Mouse (Mus musculus) embryonic facial prominence, embryonic 11.5 days (tissue): Measurements from ENCODE around the gene Snx14. TPM values are rescaled to one million over a fixed set of nuclear protein-coding genes. Genes with fewer than 3 reads are reported as not detected.
A peak's percentile ranks its signal among the peaks of the same experiment; 100 is the strongest.

ENCODE experiments used
- ATAC-seq: fragments of 200-750 bp; cut with Nextera tagmentation; replicated peaks from 2 replicates; pipeline ENCODE4 v1.8.0; 2017; ENCODE audit warnings: low read depth; ENCODE audit not compliant: insufficient number of reproducible peaks, low FRiP score, low TSS enrichment
- DNase-seq: peaks from one replicate; pipeline ENCODE4 v3.0.0-alpha.2; 2015; ENCODE audit warnings: low spot score
- H3K27ac ChIP-seq: fragments of 300-500 bp; sonication (generic); replicated peaks from 2 replicates; pipeline ENCODE4 v1.5.1; 2014; ENCODE audit warnings: mild to moderate bottlenecking, low read depth, low read length, control low read depth
- H3K27me3 ChIP-seq: fragments of 300-500 bp; sonication (generic); 2 replicates; pipeline ENCODE4 v1.6.1; 2014; ENCODE audit warnings: mild to moderate bottlenecking, low read length, moderate library complexity, mixed read lengths; ENCODE audit not compliant: control insufficient read depth, insufficient read depth
- H3K36me3 ChIP-seq: fragments of 300-500 bp; sonication (generic); replicated peaks from 2 replicates; pipeline ENCODE4 v1.6.1; 2014; ENCODE audit warnings: low read depth, mild to moderate bottlenecking, low read length, moderate library complexity, mixed read lengths; ENCODE audit not compliant: control insufficient read depth, insufficient read depth
- H3K4me1 ChIP-seq: fragments of 300-500 bp; sonication (generic); 2 replicates; pipeline ENCODE4 v1.6.1; 2014; ENCODE audit warnings: low read length, mixed read lengths; ENCODE audit not compliant: control insufficient read depth, insufficient read depth
- H3K4me2 ChIP-seq: fragments of 300-500 bp; sonication (generic); 2 replicates; pipeline ENCODE4 v1.6.1; 2014; ENCODE audit warnings: low read depth, mild to moderate bottlenecking, control low read depth, low read length, moderate library complexity
- H3K4me3 ChIP-seq: fragments of 300-500 bp; sonication (generic); 2 replicates; pipeline ENCODE4 v1.5.1; 2014; ENCODE audit warnings: low read depth, low read length, control low read depth
- H3K9ac ChIP-seq: fragments of 300-500 bp; sonication (generic); replicated peaks from 2 replicates; pipeline ENCODE4 v1.6.1; 2014; ENCODE audit warnings: mild to moderate bottlenecking, control low read depth, low read length
- H3K9me3 ChIP-seq: fragments of 300-500 bp; sonication (generic); replicated peaks from 2 replicates; pipeline ENCODE4 v1.6.1; 2016; ENCODE audit warnings: mild to moderate bottlenecking, low read length, inconsistent platforms, mixed read lengths; ENCODE audit not compliant: control insufficient read depth
- WGBS: fragments of 180-500 bp; shearing (Covaris S2); extraction: QIAGEN DNeasy Blood & Tissue Kit; methylation state at CpG from one replicate; pipeline ENCODE4 v1.1.7; 2014; 5-methylcytosine and 5-hydroxymethylcytosine counted together
- polyA plus RNA-seq: library from polyadenylated mRNA; unstranded; fragments of >200 nt; fragmentation: Nextera tagmentation; extraction: Ambion mirVana; gene quantifications from 2 replicates; pipeline ENCODE4 v1.2.1, GENCODE M21; 2014

Gene Snx14
- polyA plus RNA-seq, 1 experiment from 2014 or later, result 21.1 TPM

- ATAC-seq (no peak), DNase-seq (no peak)
- Histone ChIP-seq H3K4me2 (no peak overlapping the region), H3K27ac (no peak overlapping the region), H3K9me3 (no peaks in the 10 kb centered on the region), H3K4me3 (no peak overlapping the region), H3K4me1 (no peaks in the 10 kb centered on the region), H3K36me3 (no peaks in the 10 kb centered on the region), H3K9ac (no peak overlapping the region), H3K27me3 (no peaks in the 10 kb centered on the region)
- WGBS, result 79% methylated on average over 1 of the region's 1 CpGs
Measured at GRCm38 (mm10) chr9:88416752-88417151, 22.0 kb downstream of the Snx14 start.

DNA sequence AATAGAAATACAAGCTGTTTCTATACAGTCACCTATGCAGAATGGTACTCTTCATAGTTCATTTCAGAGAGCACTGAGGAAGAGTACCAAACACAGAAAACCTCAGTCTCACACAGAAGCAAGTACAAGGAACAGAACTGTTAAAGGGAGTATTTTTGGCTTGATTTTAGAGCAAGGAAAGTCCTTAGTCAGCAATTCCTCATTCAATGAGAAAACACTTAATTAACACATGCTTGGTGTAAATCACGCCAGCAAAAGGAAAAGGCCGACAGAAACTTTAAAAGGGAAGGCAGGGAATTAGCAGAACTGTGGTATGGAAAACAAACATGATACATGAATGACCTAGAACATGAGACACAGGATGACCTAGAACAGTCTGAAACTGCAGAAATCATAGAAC lies 28.8 kb downstream of the Snx14 start:
- no peak overlapping the region for H3K27ac ChIP-seq
- WGBS, result 75% methylated on average over 2 of the region's 2 CpGs
- H3K4me1 ChIP-seq, result no peaks in the 10 kb centered on the region
- DNase-seq (no peak), ATAC-seq (no peak)
- no peak overlapping the region for H3K9ac ChIP-seq
- no peak overlapping the region for H3K4me3 ChIP-seq
- no peaks in the 10 kb centered on the region for H3K36me3 ChIP-seq
- H3K9me3 ChIP-seq, result no peaks in the 10 kb centered on the region
- no peaks in the 10 kb centered on the region for H3K27me3 ChIP-seq
- H3K4me2 ChIP-seq, result no peak overlapping the region

DNA sequence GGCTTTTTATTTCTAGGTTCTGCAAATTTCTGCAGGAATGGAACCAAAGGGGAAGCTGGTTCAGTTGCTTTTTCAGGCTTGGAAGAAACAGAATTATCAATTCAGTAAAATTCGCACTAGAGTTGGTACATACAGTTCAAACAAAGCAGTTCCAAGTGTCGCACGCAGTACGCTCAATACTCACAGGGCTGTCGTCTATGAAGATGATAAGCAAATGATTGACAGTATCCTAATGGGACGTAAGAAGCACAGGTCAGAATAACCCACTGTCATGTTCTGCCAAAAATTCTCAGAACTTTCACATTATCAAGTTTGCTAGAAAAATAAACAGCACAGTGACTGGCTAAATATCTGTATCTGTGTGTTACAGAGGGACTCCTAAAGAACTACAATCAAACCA lies 34.2 kb downstream of the Snx14 start:
- no peak overlapping the region for H3K4me2 ChIP-seq
- H3K9ac ChIP-seq, result no peak overlapping the region
- no peak overlapping the region for H3K27ac ChIP-seq
- no peaks in the 10 kb centered on the region for H3K27me3 ChIP-seq
- ATAC-seq (no peak), DNase-seq (no peak)
- no peaks in the 10 kb centered on the region for H3K36me3 ChIP-seq
- H3K9me3 ChIP-seq, result no peaks in the 10 kb centered on the region
- no peak overlapping the region for H3K4me3 ChIP-seq
- no peaks in the 10 kb centered on the region for H3K4me1 ChIP-seq
- 89% methylated on average over 6 of the region's 6 CpGs for WGBS

DNA sequence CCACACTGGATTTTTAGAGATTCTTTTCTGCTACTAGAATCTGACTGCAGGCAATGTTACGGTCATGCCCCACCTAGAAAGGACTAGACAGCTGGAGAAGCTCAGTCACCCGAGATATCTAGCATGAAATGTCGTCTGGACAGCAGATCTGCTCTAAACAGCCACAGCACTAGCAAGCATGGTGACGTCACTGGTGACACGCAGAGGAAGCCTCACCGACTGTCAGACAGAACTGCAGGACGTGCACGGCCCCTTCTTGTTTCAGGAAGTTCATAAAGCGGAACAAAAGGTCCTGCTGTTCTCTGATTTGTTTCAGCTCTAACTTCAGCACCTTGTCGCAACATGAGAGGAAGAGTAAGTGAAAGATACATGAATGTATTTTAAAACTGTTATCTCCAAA lies 34.7 kb downstream of the Snx14 start:
- Histone ChIP-seq H3K27me3 (no peaks in the 10 kb centered on the region), H3K9ac (no peak overlapping the region), H3K36me3 (no peaks in the 10 kb centered on the region), H3K9me3 (no peaks in the 10 kb centered on the region), H3K4me1 (no peaks in the 10 kb centered on the region), H3K4me2 (no peak overlapping the region), H3K27ac (no peak overlapping the region), H3K4me3 (no peak overlapping the region)
- DNase-seq (no peak), ATAC-seq (no peak)
- WGBS, result 65% methylated on average over 10 of the region's 10 CpGs

DNA sequence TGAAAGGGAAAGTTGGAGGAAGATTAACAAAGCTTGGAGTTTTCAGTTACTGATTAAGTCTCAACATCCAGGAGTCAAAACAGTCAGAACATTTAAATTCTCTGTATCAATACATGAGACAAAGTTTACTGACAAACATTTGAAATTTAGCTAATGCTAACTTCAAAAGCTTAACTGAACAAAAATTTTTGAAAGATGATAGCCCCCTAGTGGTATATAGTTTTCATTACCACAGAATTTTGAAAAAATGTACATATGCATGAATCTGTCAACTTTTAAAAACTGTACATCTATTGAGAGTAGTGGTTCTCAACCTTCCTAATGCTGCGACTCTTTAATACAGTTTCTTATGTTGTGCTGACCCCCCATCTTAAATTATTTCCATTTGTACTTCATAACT lies 40.3 kb downstream of the Snx14 start:
- H3K4me2 ChIP-seq, result no peak overlapping the region
- H3K9me3 ChIP-seq, result no peaks in the 10 kb centered on the region
- no peaks in the 10 kb centered on the region for H3K4me1 ChIP-seq
- no peak for ATAC-seq
- H3K27me3 ChIP-seq, result no peaks in the 10 kb centered on the region
- H3K36me3 ChIP-seq, result no peaks in the 10 kb centered on the region; the same call in 1 of the 2 replicates
- WGBS, result 85% methylated on average over 1 of the region's 1 CpGs
- H3K9ac ChIP-seq, result no peak overlapping the region
- H3K27ac ChIP-seq, result no peak overlapping the region
- no peak overlapping the region for H3K4me3 ChIP-seq
- peak; percentile 10 for DNase-seq

DNA sequence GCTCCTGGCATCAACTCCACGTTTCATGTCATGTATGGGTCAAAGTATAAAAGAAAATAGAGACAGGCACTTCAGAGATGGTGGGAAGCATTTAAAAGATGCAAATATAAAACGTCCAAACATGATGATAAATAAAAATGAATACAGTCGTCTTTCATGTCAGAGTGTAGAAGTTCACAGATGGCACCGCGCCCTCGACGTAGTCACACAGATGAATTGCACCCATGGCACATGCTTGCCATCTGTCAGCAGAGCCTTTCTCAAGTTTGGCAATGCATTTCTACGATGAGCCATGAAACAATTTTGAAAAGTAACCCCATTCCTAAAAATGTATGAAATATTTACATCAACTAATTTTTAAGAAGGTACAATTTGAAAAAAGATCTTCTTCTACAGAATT lies 43.9 kb downstream of the Snx14 start:
- no peaks in the 10 kb centered on the region for H3K27me3 ChIP-seq
- no peak for ATAC-seq
- no peak for DNase-seq
- no peak overlapping the region for H3K27ac ChIP-seq
- H3K4me1 ChIP-seq, result no peaks in the 10 kb centered on the region
- H3K9me3 ChIP-seq, result no peaks in the 10 kb centered on the region
- no peak overlapping the region for H3K4me2 ChIP-seq
- no peak overlapping the region for H3K4me3 ChIP-seq
- 85% methylated on average over 8 of the region's 8 CpGs for WGBS
- no peaks in the 10 kb centered on the region; the same call in 1 of the 2 replicates for H3K36me3 ChIP-seq
- H3K9ac ChIP-seq, result no peak overlapping the region

- H3K4me1 ChIP-seq, result no peaks in the 10 kb centered on the region
- H3K4me3 ChIP-seq, result no peak overlapping the region
- DNase-seq (no peak), ATAC-seq (no peak)
- WGBS, result 38% methylated on average over 5 of the region's 5 CpGs
- no peaks in the 10 kb centered on the region for H3K36me3 ChIP-seq
- no peak overlapping the region for H3K27ac ChIP-seq
- no peak overlapping the region for H3K9ac ChIP-seq
- no peak overlapping the region for H3K4me2 ChIP-seq
- no peaks in the 10 kb centered on the region for H3K9me3 ChIP-seq
- no peaks in the 10 kb centered on the region for H3K27me3 ChIP-seq
Measured at GRCm38 (mm10) chr9:88388826-88389225, 49.9 kb downstream of the Snx14 start.

- H3K4me1 ChIP-seq, result no peaks in the 10 kb centered on the region
- no peak overlapping the region for H3K27ac ChIP-seq
- ATAC-seq, result no peak
- WGBS, result 84% methylated on average over 1 of the region's 1 CpGs
- H3K9me3 ChIP-seq, result no peaks in the 10 kb centered on the region
- no peak for DNase-seq
- no peak overlapping the region for H3K4me3 ChIP-seq
- no peaks in the 10 kb centered on the region for H3K27me3 ChIP-seq
- H3K9ac ChIP-seq, result no peak overlapping the region
- H3K4me2 ChIP-seq, result no peak overlapping the region
- no peaks in the 10 kb centered on the region for H3K36me3 ChIP-seq
Measured at GRCm38 (mm10) chr9:88380542-88380941, 58.2 kb downstream of the Snx14 start.
